Mouse (Mus musculus) layer of hippocampus, adult 11-12 months (tissue): Measurements from ENCODE around the gene Gm17093.
"Not testable (repeated sequence)": the region's sequence is repeated elsewhere in the genome, so short reads cannot be mapped to it uniquely, and the experiment has no call there.

ENCODE experiments used
- DNase-seq: peaks from one replicate; pipeline ENCODE4 v3.0.0; 2022; ENCODE audit warnings: low spot score

Gene Gm17093

GRCm38 (mm10) chr14:44517976-44518375 is at the start of gene Gm17093:
TSS of gene Gm17093 (plus strand) at chr14:44518276.
- not testable (repeated sequence) for DNase-seq

GRCm38 (mm10) chr14:44492163-44492562 is 25.9 kb upstream of the Gm17093 start, which contains the start of gene BC061237:
TSS of gene BC061237 (plus strand) at chr14:44492463.
- DNase-seq: not testable (repeated sequence)

GRCm38 (mm10) chr14:44547961-44548360 is 29.9 kb downstream of the Gm17093 start:
- not testable (repeated sequence) for DNase-seq
